Mouse (Mus musculus) G1E (cell line): ENCODE measurements around the gene Gpr27.

Experiments
- CTCF ChIP-seq: IDR thresholded peaks from 2 replicates; pipeline ENCODE4 v1.5.1; 2012; ENCODE audit warnings: low read depth, low read length, inconsistent platforms, mixed read lengths
- TAL1 ChIP-seq: conservative IDR thresholded peaks from 2 replicates; pipeline ENCODE4 v1.6.1; 2012; ENCODE audit warnings: low read depth, low read length, inconsistent platforms, mixed read lengths

- TF ChIP-seq CTCF, result no peak
- no peak for TF ChIP-seq TAL1
These were observed 21.9 kb upstream of the Gpr27 start for GRCm38 (mm10) chr6:99670481-99671119.
